Mouse (Mus musculus): ENCODE data around the gene Bach2. TPM values are rescaled to one million over a fixed set of nuclear protein-coding genes. Genes with fewer than 3 reads are reported as not detected.

The Bach2 gene
- polyA plus RNA-seq, 1 experiment, result 18.7 TPM

DNA sequence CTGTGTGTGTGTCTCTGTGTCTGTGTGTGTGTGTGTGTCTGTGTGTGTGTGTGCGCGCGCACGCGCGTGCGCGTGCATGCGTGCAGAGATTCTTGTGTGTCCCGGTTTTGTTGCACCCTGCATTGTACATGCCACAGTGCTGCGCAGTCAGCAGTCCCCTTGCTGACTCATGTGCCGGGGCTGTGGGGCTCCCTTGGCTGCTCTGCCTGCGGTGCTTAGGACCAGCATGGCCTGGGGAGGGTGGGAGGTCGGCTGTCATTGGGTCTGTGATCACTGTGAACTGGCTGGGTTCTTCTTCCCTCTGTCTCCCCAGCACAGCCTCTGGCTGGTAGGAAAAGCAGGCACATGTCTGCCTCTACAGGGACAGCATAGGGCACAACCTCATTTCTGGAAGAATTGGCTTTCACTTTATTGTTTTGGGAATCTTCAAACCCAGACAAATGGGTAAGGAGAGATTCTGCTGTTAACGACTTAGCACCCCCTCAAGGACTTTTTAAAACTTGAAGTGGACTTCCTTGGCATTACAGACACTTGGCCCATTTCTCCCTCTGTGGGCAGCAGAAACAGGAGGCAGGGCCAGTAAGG, 11.2 kb downstream of the Bach2 start:
- Histone ChIP-seq H3K36me3 (ENCODE audit: control insufficient read depth, insufficient read depth, low read length, poor library complexity, severe bottlenecking) (no peaks in the 10 kb centered on the region), H3K4me1 (ENCODE audit: control insufficient read depth, insufficient read depth, low read length) (no peaks in the 10 kb centered on the region), H3K9ac (ENCODE audit: low read depth, poor library complexity, severe bottlenecking) (no peak overlapping the region), H3K4me3 (ENCODE audit: low read depth, low read length) (no peak overlapping the region), H3K27ac (ENCODE audit: insufficient read depth, low read length) (no peak overlapping the region), H3K9me3 (replicated peaks; ENCODE audit: control insufficient read depth, insufficient read depth, low read length, poor library complexity, severe bottlenecking) (no peaks in the 10 kb centered on the region), H3K27me3 (ENCODE audit: control insufficient read depth, insufficient read depth, low read length, poor library complexity, severe bottlenecking) (no peaks in the 10 kb centered on the region)
- TF ChIP-seq EP300 (IDR thresholded peaks at IDR 0.05; ENCODE audit: insufficient read depth, low read depth, low read length) (no peak), CTCF (IDR thresholded peaks at IDR 0.05; ENCODE audit: low read depth, low read length) (no peak), POLR2A (IDR thresholded peaks at IDR 0.05; ENCODE audit: insufficient read depth, low read length) (no peak)

DNA sequence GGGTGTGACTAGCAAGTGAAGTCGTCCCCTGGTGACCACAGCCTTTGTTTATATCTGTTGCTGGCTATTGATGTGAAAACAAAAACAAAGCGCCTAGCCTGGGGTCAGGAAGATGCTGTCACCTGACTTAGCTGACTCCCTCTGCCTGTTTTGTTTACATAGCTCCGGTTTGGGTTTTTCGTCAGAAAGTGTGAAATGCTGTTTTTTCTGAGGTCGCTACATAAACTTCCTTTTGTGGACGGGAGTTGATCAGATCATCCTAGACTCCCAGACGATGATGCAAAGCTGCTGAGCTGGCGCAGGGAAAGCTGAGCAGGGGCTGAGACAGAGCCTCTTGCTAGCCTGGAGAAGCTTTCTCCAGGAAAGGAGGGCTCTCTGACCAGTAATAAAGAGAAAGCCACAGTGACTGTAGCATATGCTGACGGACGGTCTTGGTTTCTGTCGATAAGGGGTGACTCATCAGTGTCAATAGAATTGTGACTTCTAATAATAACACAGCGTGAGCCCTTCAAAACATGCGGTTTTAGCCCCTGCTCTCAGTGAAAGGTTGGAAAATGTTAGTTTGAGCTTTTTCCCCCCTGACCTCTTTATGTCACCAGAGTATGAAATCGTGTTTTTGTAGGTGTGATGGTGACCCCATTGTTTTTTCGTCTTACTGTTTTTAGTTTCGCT, 11.9 kb downstream of the Bach2 start:
- Histone ChIP-seq H3K27me3 (ENCODE audit: control insufficient read depth, insufficient read depth, low read length, poor library complexity, severe bottlenecking) (no peaks in the 10 kb centered on the region), H3K36me3 (ENCODE audit: control insufficient read depth, insufficient read depth, low read length, poor library complexity, severe bottlenecking) (no peaks in the 10 kb centered on the region), H3K9ac (ENCODE audit: low read depth, poor library complexity, severe bottlenecking) (no peak overlapping the region), H3K27ac (ENCODE audit: insufficient read depth, low read length) (0 out of 2 replicates have a peak overlapping the region, but pooled peaks have one; percentile 14), H3K9me3 (replicated peaks; ENCODE audit: control insufficient read depth, insufficient read depth, low read length, poor library complexity, severe bottlenecking) (no peaks in the 10 kb centered on the region), H3K4me3 (ENCODE audit: low read depth, low read length) (no peak overlapping the region), H3K4me1 (ENCODE audit: control insufficient read depth, insufficient read depth, low read length) (no peaks in the 10 kb centered on the region)
- no peak for TF ChIP-seq CTCF (IDR thresholded peaks at IDR 0.05; ENCODE audit: low read depth, low read length)
- TF ChIP-seq EP300 (IDR thresholded peaks at IDR 0.05; ENCODE audit: insufficient read depth, low read depth, low read length), result no peak
- no peak for TF ChIP-seq POLR2A (IDR thresholded peaks at IDR 0.05; ENCODE audit: insufficient read depth, low read length)

DNA sequence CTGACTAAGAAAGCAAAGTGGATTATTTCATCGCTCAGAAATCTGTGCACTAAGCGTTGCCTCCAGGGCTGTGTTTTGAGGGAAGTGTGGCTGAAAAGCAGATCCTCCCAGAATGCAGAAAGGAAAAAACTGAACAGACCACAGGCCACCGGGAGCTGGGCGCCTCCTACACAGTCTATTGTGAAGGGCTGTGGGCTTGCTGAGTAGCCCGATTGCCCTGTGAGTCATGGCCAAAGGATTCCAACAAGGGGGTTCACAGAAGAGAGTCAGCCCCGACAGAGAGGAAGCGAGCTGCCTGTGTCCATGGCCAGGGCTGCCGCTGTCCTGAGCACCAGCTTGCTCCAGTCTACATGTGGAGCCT, 12.4 kb downstream of the Bach2 start:
- H3K36me3 ChIP-seq (ENCODE audit: control insufficient read depth, insufficient read depth, low read length, poor library complexity, severe bottlenecking), result no peaks in the 10 kb centered on the region
- no peak overlapping the region for H3K4me3 ChIP-seq (ENCODE audit: low read depth, low read length)
- H3K9ac ChIP-seq (ENCODE audit: low read depth, poor library complexity, severe bottlenecking), result no peak overlapping the region
- no peaks in the 10 kb centered on the region for H3K27me3 ChIP-seq (ENCODE audit: control insufficient read depth, insufficient read depth, low read length, poor library complexity, severe bottlenecking)
- TF ChIP-seq EP300 (IDR thresholded peaks at IDR 0.05; ENCODE audit: insufficient read depth, low read depth, low read length), result no peak
- no peak for TF ChIP-seq CTCF (IDR thresholded peaks at IDR 0.05; ENCODE audit: low read depth, low read length)
- TF ChIP-seq POLR2A (IDR thresholded peaks at IDR 0.05; ENCODE audit: insufficient read depth, low read length), result no peak
- H3K27ac ChIP-seq (ENCODE audit: insufficient read depth, low read length), result 0 out of 2 replicates have a peak overlapping the region, but pooled peaks have one; percentile 14
- H3K9me3 ChIP-seq (replicated peaks; ENCODE audit: control insufficient read depth, insufficient read depth, low read length, poor library complexity, severe bottlenecking), result no peaks in the 10 kb centered on the region
- H3K4me1 ChIP-seq (ENCODE audit: control insufficient read depth, insufficient read depth, low read length), result no peaks in the 10 kb centered on the region

DNA sequence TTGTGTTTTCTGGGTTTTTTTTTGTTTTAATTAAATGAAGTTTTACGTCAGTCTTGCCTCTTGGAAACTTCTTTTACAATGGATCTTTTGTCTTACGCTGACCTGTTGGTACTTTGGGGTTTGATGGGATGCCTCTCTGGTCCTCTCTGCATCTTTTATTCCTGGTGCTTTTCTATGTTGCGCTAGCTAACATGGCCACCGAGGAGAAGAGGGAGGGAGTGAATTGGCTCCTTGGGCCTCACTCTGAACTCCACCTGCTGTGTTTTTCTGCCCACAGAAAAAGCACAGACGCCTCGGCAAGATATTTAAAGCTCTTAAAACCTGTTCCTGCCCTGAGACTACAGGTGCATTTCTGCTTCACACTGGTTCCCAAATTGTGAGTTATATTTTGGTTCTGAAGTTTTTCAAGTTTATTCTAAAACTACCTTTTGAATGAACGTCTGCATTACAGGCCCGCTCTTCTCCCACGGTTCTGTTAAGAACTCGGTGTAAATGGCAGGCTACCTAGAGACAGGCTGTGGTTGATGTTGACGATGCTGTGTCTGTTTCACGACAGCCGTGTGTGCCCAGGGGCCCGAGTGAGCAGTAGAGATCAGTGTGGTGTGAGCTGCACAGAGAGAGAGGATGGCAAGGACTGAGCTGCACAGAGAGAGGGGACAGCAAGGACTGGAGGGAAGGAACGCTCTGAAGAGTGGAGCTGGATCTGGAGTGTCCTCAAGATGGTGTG, 13.5 kb downstream of the Bach2 start:
- Histone ChIP-seq H3K27ac (ENCODE audit: insufficient read depth, low read length) (no peak overlapping the region), H3K4me1 (ENCODE audit: control insufficient read depth, insufficient read depth, low read length) (no peaks in the 10 kb centered on the region), H3K27me3 (ENCODE audit: control insufficient read depth, insufficient read depth, low read length, poor library complexity, severe bottlenecking) (no peaks in the 10 kb centered on the region), H3K9me3 (replicated peaks; ENCODE audit: control insufficient read depth, insufficient read depth, low read length, poor library complexity, severe bottlenecking) (no peaks in the 10 kb centered on the region), H3K4me3 (ENCODE audit: low read depth, low read length) (no peak overlapping the region), H3K36me3 (ENCODE audit: control insufficient read depth, insufficient read depth, low read length, poor library complexity, severe bottlenecking) (no peaks in the 10 kb centered on the region), H3K9ac (ENCODE audit: low read depth, poor library complexity, severe bottlenecking) (no peak overlapping the region)
- no peak for TF ChIP-seq CTCF (IDR thresholded peaks at IDR 0.05; ENCODE audit: low read depth, low read length)
- no peak for TF ChIP-seq EP300 (IDR thresholded peaks at IDR 0.05; ENCODE audit: insufficient read depth, low read depth, low read length)
- no peak for TF ChIP-seq POLR2A (IDR thresholded peaks at IDR 0.05; ENCODE audit: insufficient read depth, low read length)

GRCm38 (mm10) chr4:32257686-32258085, 19.1 kb downstream of the Bach2 start:
- no peak overlapping the region for H3K9ac ChIP-seq (ENCODE audit: low read depth, poor library complexity, severe bottlenecking)
- H3K27me3 ChIP-seq (ENCODE audit: control insufficient read depth, insufficient read depth, low read length, poor library complexity, severe bottlenecking), result no peaks in the 10 kb centered on the region

DNA sequence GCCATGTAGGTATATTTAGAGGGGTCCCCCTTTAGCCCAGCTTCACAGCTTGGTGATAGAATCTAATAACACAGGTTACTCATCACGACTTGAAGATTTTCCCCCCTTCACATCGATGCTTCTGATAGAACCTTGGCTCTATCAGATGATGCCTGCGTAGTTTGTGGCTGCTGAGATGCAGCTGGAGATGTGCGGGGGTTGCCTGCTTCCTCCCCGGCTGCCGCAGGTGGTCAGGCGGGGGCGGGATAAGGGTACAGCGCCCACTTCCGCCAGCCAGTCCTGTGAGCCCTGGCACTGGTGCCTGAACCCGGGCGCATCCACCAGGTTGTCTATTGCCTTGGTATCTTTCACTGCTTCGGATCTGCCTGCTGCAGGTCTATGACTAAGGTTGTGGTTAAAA, 19.5 kb downstream of the Bach2 start:
- Histone ChIP-seq H3K9ac (ENCODE audit: low read depth, poor library complexity, severe bottlenecking) (no peak overlapping the region), H3K9me3 (replicated peaks; ENCODE audit: control insufficient read depth, insufficient read depth, low read length, poor library complexity, severe bottlenecking) (no peaks in the 10 kb centered on the region), H3K27ac (ENCODE audit: insufficient read depth, low read length) (no peak overlapping the region), H3K36me3 (ENCODE audit: control insufficient read depth, insufficient read depth, low read length, poor library complexity, severe bottlenecking) (no peaks in the 10 kb centered on the region), H3K4me3 (ENCODE audit: low read depth, low read length) (no peak overlapping the region), H3K4me1 (ENCODE audit: control insufficient read depth, insufficient read depth, low read length) (no peaks in the 10 kb centered on the region), H3K27me3 (ENCODE audit: control insufficient read depth, insufficient read depth, low read length, poor library complexity, severe bottlenecking) (no peaks in the 10 kb centered on the region)
- no peak for TF ChIP-seq POLR2A (IDR thresholded peaks at IDR 0.05; ENCODE audit: insufficient read depth, low read length)
- TF ChIP-seq CTCF (IDR thresholded peaks at IDR 0.05; ENCODE audit: low read depth, low read length), result no peak
- TF ChIP-seq EP300 (IDR thresholded peaks at IDR 0.05; ENCODE audit: insufficient read depth, low read depth, low read length), result no peak

More at GRCm38 (mm10) chr4:32257686-32258085, 19.1 kb downstream of the Bach2 start:
- TF ChIP-seq POLR2A (IDR thresholded peaks at IDR 0.05; ENCODE audit: insufficient read depth, low read length), result no peak
- no peak for TF ChIP-seq EP300 (IDR thresholded peaks at IDR 0.05; ENCODE audit: insufficient read depth, low read depth, low read length)
- no peak for TF ChIP-seq CTCF (IDR thresholded peaks at IDR 0.05; ENCODE audit: low read depth, low read length)
- Histone ChIP-seq H3K36me3 (ENCODE audit: control insufficient read depth, insufficient read depth, low read length, poor library complexity, severe bottlenecking) (no peaks in the 10 kb centered on the region), H3K27ac (ENCODE audit: insufficient read depth, low read length) (no peak overlapping the region), H3K9me3 (replicated peaks; ENCODE audit: control insufficient read depth, insufficient read depth, low read length, poor library complexity, severe bottlenecking) (no peaks in the 10 kb centered on the region), H3K4me3 (ENCODE audit: low read depth, low read length) (no peak overlapping the region), H3K4me1 (ENCODE audit: control insufficient read depth, insufficient read depth, low read length) (no peaks in the 10 kb centered on the region)
